Mouse (Mus musculus) midbrain, embryonic 13.5 days (tissue): ENCODE data around the gene Scgb1a1. TPM values are rescaled to one million over a fixed set of nuclear protein-coding genes. Genes with fewer than 3 reads are reported as not detected.
"Not testable (repeated sequence)": the region's sequence is repeated elsewhere in the genome, so short reads cannot be mapped to it uniquely, and the experiment has no call there.

Experiments
- ATAC-seq: fragments of 200-750 bp; cut with Nextera tagmentation; 2 replicates; pipeline ENCODE4 v1.8.0; 2017; ENCODE audit warnings: mild to moderate bottlenecking, moderate TSS enrichment, moderate library complexity
- H3K27ac ChIP-seq: fragments of 300-500 bp; sonication (generic); 2 replicates; pipeline ENCODE4 v1.5.1; 2015; ENCODE audit warnings: inconsistent platforms, mild to moderate bottlenecking, moderate library complexity
- H3K27me3 ChIP-seq: fragments of 300-500 bp; sonication (generic); 2 replicates; pipeline ENCODE4 v1.6.1; 2015; ENCODE audit warnings: mild to moderate bottlenecking, inconsistent platforms
- H3K36me3 ChIP-seq: fragments of 300-500 bp; sonication (generic); 2 replicates; pipeline ENCODE4 v1.6.1; 2015; ENCODE audit warnings: mild to moderate bottlenecking, inconsistent platforms
- H3K4me1 ChIP-seq: fragments of 300-500 bp; sonication (generic); replicated peaks from 2 replicates; pipeline ENCODE4 v1.6.1; 2015; ENCODE audit warnings: inconsistent platforms
- H3K4me2 ChIP-seq: fragments of 300-500 bp; sonication (generic); replicated peaks from 2 replicates; pipeline ENCODE4 v1.6.1; 2015; ENCODE audit warnings: moderate library complexity, mild to moderate bottlenecking, inconsistent platforms
- H3K4me3 ChIP-seq: fragments of 300-500 bp; sonication (generic); replicated peaks from 2 replicates; pipeline ENCODE4 v1.5.1; 2015; ENCODE audit warnings: mild to moderate bottlenecking, inconsistent platforms
- H3K9ac ChIP-seq: fragments of 300-500 bp; sonication (generic); replicated peaks from 2 replicates; pipeline ENCODE4 v1.6.1; 2015; ENCODE audit warnings: mild to moderate bottlenecking, inconsistent platforms
- H3K9me3 ChIP-seq: fragments of 300-500 bp; sonication (generic); 2 replicates; pipeline ENCODE4 v1.6.1; 2016; ENCODE audit warnings: mild to moderate bottlenecking, inconsistent platforms
- WGBS: fragments of 180-500 bp; shearing (Covaris S2); methylation state at CpG from one replicate; pipeline ENCODE4 v1.1.7; 2015; 5-methylcytosine and 5-hydroxymethylcytosine counted together
- polyA plus RNA-seq: library from polyadenylated mRNA; unstranded; fragments of >200 nt; fragmentation: Nextera tagmentation; extraction: Ambion mirVana; gene quantifications from 2 replicates; pipeline ENCODE4 v1.2.1, GENCODE M21; 2015

Scgb1a1 gene
- polyA plus RNA-seq, 1 experiment from 2014 or later, result not detected

- Histone ChIP-seq H3K27ac (no peak overlapping the region), H3K27me3 (no peaks in the 10 kb centered on the region), H3K9me3 (no peaks in the 10 kb centered on the region), H3K4me3 (no peak overlapping the region), H3K36me3 (no peaks in the 10 kb centered on the region), H3K4me2 (no peak overlapping the region), H3K4me1 (no peaks in the 10 kb centered on the region), H3K9ac (no peak overlapping the region)
- 78% methylated on average over 5 of the region's 5 CpGs for WGBS
- ATAC-seq, result no peak
Measured at GRCm38 (mm10) chr19:9095111-9095510, 7.4 kb upstream of the Scgb1a1 start.

- Histone ChIP-seq H3K9me3 (no peaks in the 10 kb centered on the region), H3K27ac (no peak overlapping the region), H3K4me3 (no peak overlapping the region), H3K4me2 (no peak overlapping the region), H3K9ac (no peak overlapping the region), H3K36me3 (no peaks in the 10 kb centered on the region), H3K4me1 (no peaks in the 10 kb centered on the region), H3K27me3 (no peaks in the 10 kb centered on the region)
- ATAC-seq, result no peak
- 61% methylated on average over 2 of the region's 2 CpGs for WGBS
Measured at GRCm38 (mm10) chr19:9090709-9091108, 3.0 kb upstream of the Scgb1a1 start.

GRCm38 (mm10) chr19:9090191-9090590, 2.4 kb upstream of the Scgb1a1 start:
- no peak for ATAC-seq
- Histone ChIP-seq H3K4me2 (no peak overlapping the region), H3K4me3 (no peak overlapping the region), H3K27ac (no peak overlapping the region), H3K4me1 (no peaks in the 10 kb centered on the region), H3K9me3 (no peaks in the 10 kb centered on the region), H3K27me3 (no peaks in the 10 kb centered on the region), H3K36me3 (no peaks in the 10 kb centered on the region), H3K9ac (no peak overlapping the region)
- 68% methylated on average over 4 of the region's 4 CpGs for WGBS

- H3K9ac ChIP-seq, result not testable (repeated sequence)
- 82% methylated on average over 2 of the region's 2 CpGs for WGBS
Measured at GRCm38 (mm10) chr19:9083892-9084291, 3.9 kb downstream of the Scgb1a1 start.

GRCm38 (mm10) chr19:9083010-9083355, 4.8 kb downstream of the Scgb1a1 start:
- Histone ChIP-seq H3K4me2 (peak overlapping the region; percentile 33; the same call in 1 of the 2 replicates), H3K9me3 (no peaks in the 10 kb centered on the region), H3K27ac (no peak overlapping the region), H3K36me3 (no peaks in the 10 kb centered on the region), H3K27me3 (no peaks in the 10 kb centered on the region), H3K4me3 (no peak overlapping the region), H3K4me1 (peaks cover 10% of the 10 kb centered on the region; the same call in 1 of the 2 replicates), H3K9ac (no peak overlapping the region; the same call in 1 of the 2 replicates)
- ATAC-seq, result no peak
- 80% methylated on average over 2 of the region's 2 CpGs for WGBS

More at GRCm38 (mm10) chr19:9083892-9084291, 3.9 kb downstream of the Scgb1a1 start:
- H3K4me1 ChIP-seq, H3K4me3 ChIP-seq, ATAC-seq, H3K27ac ChIP-seq, H3K36me3 ChIP-seq, H3K4me2 ChIP-seq, H3K27me3 ChIP-seq, H3K9me3 ChIP-seq: not testable (repeated sequence)

GRCm38 (mm10) chr19:9082191-9083009, 5.4 kb downstream of the Scgb1a1 start:
- H3K27ac ChIP-seq, result no peak overlapping the region
- ATAC-seq, result peak; percentile 96
- peaks cover 10% of the 10 kb centered on the region; the same call in 1 of the 2 replicates for H3K4me1 ChIP-seq
- no peaks in the 10 kb centered on the region for H3K27me3 ChIP-seq
- H3K4me3 ChIP-seq, result no peak overlapping the region
- 0 out of 2 replicates have a peak overlapping the region, but pooled peaks have one; percentile 39 for H3K9ac ChIP-seq
- peak overlapping the region; percentile 33 for H3K4me2 ChIP-seq
- H3K36me3 ChIP-seq, result no peaks in the 10 kb centered on the region
- no peaks in the 10 kb centered on the region for H3K9me3 ChIP-seq
- 18% methylated on average over 23 of the region's 23 CpGs for WGBS

GRCm38 (mm10) chr19:9081311-9082190, 6.2 kb downstream of the Scgb1a1 start:
- no peak overlapping the region for H3K27ac ChIP-seq
- H3K27me3 ChIP-seq, result no peaks in the 10 kb centered on the region
- 85% methylated on average over 14 of the region's 14 CpGs for WGBS
- no peaks in the 10 kb centered on the region for H3K9me3 ChIP-seq
- H3K4me3 ChIP-seq, result no peak overlapping the region
- no peak overlapping the region for H3K4me2 ChIP-seq
- H3K9ac ChIP-seq, result 0 out of 2 replicates have a peak overlapping the region, but pooled peaks have one; percentile 39
- peaks cover 10% of the 10 kb centered on the region; the same call in 1 of the 2 replicates for H3K4me1 ChIP-seq
- H3K36me3 ChIP-seq, result no peaks in the 10 kb centered on the region
- ATAC-seq, result peak; percentile 50; the same call in 1 of the 2 replicates

- WGBS, result 39% methylated on average over 7 of the region's 7 CpGs
- no peak overlapping the region for H3K9ac ChIP-seq
- H3K36me3 ChIP-seq, result no peaks in the 10 kb centered on the region
- H3K4me3 ChIP-seq, result no peak overlapping the region
- no peak for ATAC-seq
- no peaks in the 10 kb centered on the region for H3K27me3 ChIP-seq
- no peak overlapping the region for H3K4me2 ChIP-seq
- H3K4me1 ChIP-seq, result peaks cover 10% of the 10 kb centered on the region; the same call in 1 of the 2 replicates
- H3K9me3 ChIP-seq, result no peaks in the 10 kb centered on the region
- H3K27ac ChIP-seq, result no peak overlapping the region
Measured at GRCm38 (mm10) chr19:9079916-9080315, 7.8 kb downstream of the Scgb1a1 start.

GRCm38 (mm10) chr19:9076982-9077660, 10.6 kb downstream of the Scgb1a1 start:
- Histone ChIP-seq H3K36me3 (no peaks in the 10 kb centered on the region), H3K4me1 (peaks cover 2% of the 10 kb centered on the region; the same call in 1 of the 2 replicates), H3K9me3 (no peaks in the 10 kb centered on the region), H3K9ac (no peak overlapping the region), H3K27ac (no peak overlapping the region), H3K4me3 (no peak overlapping the region), H3K27me3 (no peaks in the 10 kb centered on the region), H3K4me2 (no peak overlapping the region)
- WGBS, result 82% methylated on average over 4 of the region's 4 CpGs
- ATAC-seq, result no peak

GRCm38 (mm10) chr19:9076035-9076434, 11.7 kb downstream of the Scgb1a1 start:
- Histone ChIP-seq H3K4me3 (no peak overlapping the region), H3K9ac (no peak overlapping the region), H3K27me3 (no peaks in the 10 kb centered on the region), H3K27ac (no peak overlapping the region), H3K4me2 (no peak overlapping the region), H3K9me3 (no peaks in the 10 kb centered on the region), H3K36me3 (no peaks in the 10 kb centered on the region), H3K4me1 (peaks cover 8% of the 10 kb centered on the region)
- ATAC-seq, result no peak
- WGBS, result 85% methylated on average over 3 of the region's 3 CpGs

GRCm38 (mm10) chr19:9075558-9075957, 12.2 kb downstream of the Scgb1a1 start:
- Histone ChIP-seq H3K4me1 (peaks cover 12% of the 10 kb centered on the region), H3K9ac (no peak overlapping the region), H3K27me3 (no peaks in the 10 kb centered on the region), H3K27ac (no peak overlapping the region), H3K4me2 (no peak overlapping the region), H3K4me3 (no peak overlapping the region), H3K36me3 (no peaks in the 10 kb centered on the region), H3K9me3 (no peaks in the 10 kb centered on the region)
- ATAC-seq, result no peak
- 75% methylated on average over 2 of the region's 2 CpGs for WGBS
